Mouse (Mus musculus): Measurements from ENCODE around the gene Rab22a.
"Not testable (repeated sequence)": the region's sequence is repeated elsewhere in the genome, so short reads cannot be mapped to it uniquely, and the experiment has no call there.

Gene Rab22a

GRCm38 (mm10) chr2:173707626-173708025, 48.1 kb downstream of the Rab22a start:
- in situ Hi-C loops (cut with MboI; ENCODE audit: low pct_unique_long_range_greater_than_20kb in 1 of 2, low sequenced_read_pairs in 2 of 2, unreplicated experiment in 1 of 2), result not testable (repeated sequence)

GRCm38 (mm10) chr2:173710193-173710592, 50.6 kb downstream of the Rab22a start:
- in situ Hi-C loops (cut with MboI; ENCODE audit: low pct_unique_long_range_greater_than_20kb in 1 of 2, low sequenced_read_pairs in 2 of 2, unreplicated experiment in 1 of 2), result no loop called here

- in situ Hi-C loops (cut with MboI; ENCODE audit: low pct_unique_long_range_greater_than_20kb in 1 of 2, low sequenced_read_pairs in 2 of 2, unreplicated experiment in 1 of 2), result no loop called here
Measured at GRCm38 (mm10) chr2:173712656-173713055, 53.1 kb downstream of the Rab22a start.

- in situ Hi-C loops (cut with MboI; ENCODE audit: low pct_unique_long_range_greater_than_20kb in 1 of 2, low sequenced_read_pairs in 2 of 2, unreplicated experiment in 1 of 2), result no loop called here
Measured at GRCm38 (mm10) chr2:173713241-173713640, 53.7 kb downstream of the Rab22a start.

GRCm38 (mm10) chr2:173714620-173715218, 55.2 kb downstream of the Rab22a start:
- in situ Hi-C loops (cut with MboI; ENCODE audit: low pct_unique_long_range_greater_than_20kb in 1 of 2, low sequenced_read_pairs in 2 of 2, unreplicated experiment in 1 of 2), result no loop called here

- in situ Hi-C loops (cut with MboI; ENCODE audit: low pct_unique_long_range_greater_than_20kb in 1 of 2, low sequenced_read_pairs in 2 of 2, unreplicated experiment in 1 of 2), result no loop called here
Measured at GRCm38 (mm10) chr2:173716966-173717365, 57.4 kb downstream of the Rab22a start.

GRCm38 (mm10) chr2:173719115-173719514, 59.6 kb downstream of the Rab22a start, which contains the start of gene 1700010B08Rik:
1700010B08Rik (plus strand) TSS chr2:173719415.
- in situ Hi-C loops (cut with MboI; ENCODE audit: low pct_unique_long_range_greater_than_20kb in 1 of 2, low sequenced_read_pairs in 2 of 2, unreplicated experiment in 1 of 2), result not testable (repeated sequence)

- in situ Hi-C loops (cut with MboI; ENCODE audit: low pct_unique_long_range_greater_than_20kb in 1 of 2, low sequenced_read_pairs in 2 of 2, unreplicated experiment in 1 of 2), result no loop called here
Measured at GRCm38 (mm10) chr2:173722251-173722857, 62.8 kb downstream of the Rab22a start.

- in situ Hi-C loops (cut with MboI; ENCODE audit: low pct_unique_long_range_greater_than_20kb in 1 of 2, low sequenced_read_pairs in 2 of 2, unreplicated experiment in 1 of 2), result no loop called here
Measured at GRCm38 (mm10) chr2:173724382-173724781, 64.8 kb downstream of the Rab22a start.

- in situ Hi-C loops (cut with MboI; ENCODE audit: low pct_unique_long_range_greater_than_20kb in 1 of 2, low sequenced_read_pairs in 2 of 2, unreplicated experiment in 1 of 2), result no loop called here
Measured at GRCm38 (mm10) chr2:173724940-173725807, 65.6 kb downstream of the Rab22a start.

- in situ Hi-C loops (cut with MboI; ENCODE audit: low pct_unique_long_range_greater_than_20kb in 1 of 2, low sequenced_read_pairs in 2 of 2, unreplicated experiment in 1 of 2), result no loop called here
Measured at GRCm38 (mm10) chr2:173725819-173726218, 66.3 kb downstream of the Rab22a start.

- in situ Hi-C loops (cut with MboI; ENCODE audit: low pct_unique_long_range_greater_than_20kb in 1 of 2, low sequenced_read_pairs in 2 of 2, unreplicated experiment in 1 of 2), result no loop called here
Measured at GRCm38 (mm10) chr2:173730444-173730966, 70.9 kb downstream of the Rab22a start.

GRCm38 (mm10) chr2:173734426-173734825, 74.9 kb downstream of the Rab22a start:
- in situ Hi-C loops (cut with MboI; ENCODE audit: low pct_unique_long_range_greater_than_20kb in 1 of 2, low sequenced_read_pairs in 2 of 2, unreplicated experiment in 1 of 2), result no loop called here

- in situ Hi-C loops (cut with MboI; ENCODE audit: low pct_unique_long_range_greater_than_20kb in 1 of 2, low sequenced_read_pairs in 2 of 2, unreplicated experiment in 1 of 2), result no loop called here
Measured at GRCm38 (mm10) chr2:173737222-173737989, 77.8 kb downstream of the Rab22a start, which contains the start of gene Vapb. Vapb (plus strand) TSS chr2:173737511.

- in situ Hi-C loops (cut with MboI; ENCODE audit: low pct_unique_long_range_greater_than_20kb in 1 of 2, low sequenced_read_pairs in 2 of 2, unreplicated experiment in 1 of 2), result no loop called here
Measured at GRCm38 (mm10) chr2:173738232-173738631, 78.7 kb downstream of the Rab22a start.

- in situ Hi-C loops (cut with MboI; ENCODE audit: low pct_unique_long_range_greater_than_20kb in 1 of 2, low sequenced_read_pairs in 2 of 2, unreplicated experiment in 1 of 2), result no loop called here
Measured at GRCm38 (mm10) chr2:173739107-173739506, 79.5 kb downstream of the Rab22a start.

- in situ Hi-C loops (cut with MboI; ENCODE audit: low pct_unique_long_range_greater_than_20kb in 1 of 2, low sequenced_read_pairs in 2 of 2, unreplicated experiment in 1 of 2), result no loop called here
Measured at GRCm38 (mm10) chr2:173742090-173742489, 82.5 kb downstream of the Rab22a start.

GRCm38 (mm10) chr2:173742744-173743143, 83.2 kb downstream of the Rab22a start:
- in situ Hi-C loops (cut with MboI; ENCODE audit: low pct_unique_long_range_greater_than_20kb in 1 of 2, low sequenced_read_pairs in 2 of 2, unreplicated experiment in 1 of 2), result no loop called here

Data from mouse embryonic stem cell (cell line).